Mouse (Mus musculus): Measurements from ENCODE around the gene Supt3. TPM values are rescaled to one million over a fixed set of nuclear protein-coding genes. Genes with fewer than 3 reads are reported as not detected.

Gene Supt3
- polyA plus RNA-seq, 1 experiment from 2014 or later, result 6.2 TPM

DNA sequence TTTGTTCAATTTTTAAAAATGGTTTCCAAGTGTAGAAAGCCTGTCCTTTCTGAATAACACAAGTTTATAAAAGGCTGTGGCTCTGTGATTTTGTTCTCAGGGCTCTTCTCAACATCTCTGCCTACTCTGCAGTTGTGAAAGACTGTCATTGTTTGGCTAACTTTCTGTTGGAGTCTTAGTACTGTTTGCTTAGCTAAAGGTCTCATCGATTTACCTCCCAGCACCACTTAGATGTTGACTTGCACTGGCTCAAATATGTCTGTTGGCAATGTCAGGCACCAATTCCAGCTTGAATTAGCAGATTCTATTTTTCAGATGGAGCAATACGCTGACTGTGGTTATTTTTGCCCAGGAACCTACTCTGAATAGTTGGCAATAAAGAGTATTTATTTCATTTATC, 233.5 kb downstream of the Supt3 start:
- Histone ChIP-seq H3K36me3 (ENCODE audit: control insufficient read depth, insufficient read depth) (no peaks in the 10 kb centered on the region), H3K9ac (ENCODE audit: low read depth, low read length) (no peak overlapping the region), H3K4me3 (ENCODE audit: low read depth, low read length) (no peak overlapping the region), H3K27ac (ENCODE audit: low read length) (no peak overlapping the region), H3K4me1 (ENCODE audit: control insufficient read depth, low read depth, low read length) (no peaks in the 10 kb centered on the region), H3K4me2 (ENCODE audit: low read depth, low read length) (no peak overlapping the region), H3K9me3 (replicated peaks; ENCODE audit: control insufficient read depth, low read length) (no peaks in the 10 kb centered on the region), H3K27me3 (ENCODE audit: control insufficient read depth, insufficient read depth, low read depth, low read length) (no peaks in the 10 kb centered on the region)
- WGBS (ENCODE audit: insufficient replicate concordance), result 61% methylated on average over 2 of the region's 2 CpGs
- ATAC-seq (ENCODE audit: low read depth), result peak; percentile 58; the same call in 1 of the 2 replicates

DNA sequence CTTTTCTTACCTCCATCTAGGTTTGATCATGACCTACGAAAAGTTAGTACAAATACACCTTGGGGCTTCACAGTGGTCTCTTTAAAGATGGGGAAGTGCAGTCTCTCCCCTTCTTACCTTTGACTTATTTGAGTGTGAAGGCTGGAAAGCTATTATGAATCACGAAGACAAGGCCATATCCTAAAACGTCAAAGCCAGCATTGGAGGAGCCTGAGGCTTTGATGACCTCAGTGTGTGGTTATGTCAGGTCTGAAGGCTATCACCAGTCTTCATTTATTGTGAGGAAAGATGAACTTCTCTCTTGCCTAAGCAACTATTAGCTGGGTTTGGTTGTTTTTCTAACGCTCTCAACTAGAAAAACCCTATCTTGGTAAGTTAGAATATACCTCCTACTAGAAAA, 239.8 kb downstream of the Supt3 start:
- Histone ChIP-seq H3K27ac (ENCODE audit: low read length) (no peak overlapping the region), H3K4me3 (ENCODE audit: low read depth, low read length) (no peak overlapping the region), H3K4me1 (ENCODE audit: control insufficient read depth, low read depth, low read length) (no peaks in the 10 kb centered on the region), H3K4me2 (ENCODE audit: low read depth, low read length) (no peak overlapping the region), H3K9me3 (replicated peaks; ENCODE audit: control insufficient read depth, low read length) (no peaks in the 10 kb centered on the region), H3K36me3 (ENCODE audit: control insufficient read depth, insufficient read depth) (no peaks in the 10 kb centered on the region), H3K27me3 (ENCODE audit: control insufficient read depth, insufficient read depth, low read depth, low read length) (no peaks in the 10 kb centered on the region), H3K9ac (ENCODE audit: low read depth, low read length) (no peak overlapping the region)
- WGBS (ENCODE audit: insufficient replicate concordance), result 57% methylated on average over 4 of the region's 4 CpGs
- no peak for ATAC-seq (ENCODE audit: low read depth)

DNA sequence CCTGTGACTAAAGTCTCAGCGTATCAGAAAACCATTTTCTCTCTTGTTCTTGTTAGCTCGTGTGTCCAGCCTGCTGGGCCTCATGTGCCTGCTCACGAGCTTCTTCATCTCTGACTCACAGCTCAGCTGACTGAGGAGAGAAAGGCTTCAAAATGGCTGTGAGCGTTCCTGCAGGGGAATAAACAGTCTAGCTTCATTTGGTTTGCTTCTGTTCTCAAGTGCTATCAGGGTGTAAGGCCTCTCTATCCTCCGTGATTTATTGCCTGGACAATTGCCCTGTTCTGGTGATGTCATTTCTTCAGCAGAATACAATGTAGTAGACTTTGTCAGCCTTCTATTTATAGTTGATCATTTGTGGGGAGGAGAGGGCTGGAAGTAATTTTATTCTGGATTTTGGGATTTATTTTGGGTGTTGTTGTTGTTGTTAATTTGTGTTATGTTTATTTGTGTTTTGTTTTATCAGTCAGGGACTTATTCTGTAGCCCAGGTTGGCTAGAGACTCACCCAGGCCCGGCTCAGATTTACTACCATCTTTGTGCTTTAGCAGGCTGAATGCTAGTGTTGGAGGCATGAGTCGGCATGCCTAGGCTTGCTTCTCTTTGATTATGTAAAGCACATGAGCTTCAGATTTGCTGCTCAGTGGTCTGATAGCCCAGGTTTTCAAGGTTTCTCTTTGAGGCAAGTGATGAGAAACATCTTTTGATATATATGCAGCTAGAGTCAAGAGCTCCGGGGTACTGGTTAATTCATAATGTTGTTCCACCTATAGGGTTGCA, 243.4 kb downstream of the Supt3 start:
- Histone ChIP-seq H3K9ac (ENCODE audit: low read depth, low read length) (no peak overlapping the region), H3K4me2 (ENCODE audit: low read depth, low read length) (no peak overlapping the region), H3K4me1 (ENCODE audit: control insufficient read depth, low read depth, low read length) (no peaks in the 10 kb centered on the region), H3K36me3 (ENCODE audit: control insufficient read depth, insufficient read depth) (no peaks in the 10 kb centered on the region), H3K4me3 (ENCODE audit: low read depth, low read length) (no peak overlapping the region), H3K27me3 (ENCODE audit: control insufficient read depth, insufficient read depth, low read depth, low read length) (no peaks in the 10 kb centered on the region), H3K27ac (ENCODE audit: low read length) (no peak overlapping the region), H3K9me3 (replicated peaks; ENCODE audit: control insufficient read depth, low read length) (no peaks in the 10 kb centered on the region)
- ATAC-seq (ENCODE audit: low read depth), result no peak
- 62% methylated on average over 8 of the region's 8 CpGs for WGBS (ENCODE audit: insufficient replicate concordance)

DNA sequence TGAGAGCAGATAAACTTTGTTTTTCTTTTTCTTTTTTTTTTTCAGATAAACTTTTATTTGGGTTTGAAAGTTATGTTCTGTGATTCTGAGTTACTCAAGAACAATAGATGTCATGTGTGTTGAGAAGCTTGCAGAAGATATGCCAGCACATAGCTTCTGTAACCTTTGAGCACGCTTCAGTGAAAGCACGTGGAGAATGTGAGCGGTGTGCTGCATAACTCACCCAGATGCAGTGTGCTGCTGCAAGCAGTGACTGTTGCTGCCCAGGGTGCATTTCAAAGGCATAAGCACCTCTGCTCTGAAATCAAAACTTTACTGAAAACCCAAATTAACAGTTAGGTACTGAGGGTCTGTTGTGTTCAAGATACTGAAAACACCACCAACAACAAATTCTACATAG, 251.5 kb downstream of the Supt3 start:
- no peak for ATAC-seq (ENCODE audit: low read depth)
- Histone ChIP-seq H3K4me1 (ENCODE audit: control insufficient read depth, low read depth, low read length) (no peaks in the 10 kb centered on the region), H3K9ac (ENCODE audit: low read depth, low read length) (no peak overlapping the region), H3K4me3 (ENCODE audit: low read depth, low read length) (no peak overlapping the region), H3K4me2 (ENCODE audit: low read depth, low read length) (no peak overlapping the region), H3K9me3 (replicated peaks; ENCODE audit: control insufficient read depth, low read length) (no peaks in the 10 kb centered on the region), H3K27ac (ENCODE audit: low read length) (no peak overlapping the region), H3K27me3 (ENCODE audit: control insufficient read depth, insufficient read depth, low read depth, low read length) (no peaks in the 10 kb centered on the region), H3K36me3 (ENCODE audit: control insufficient read depth, insufficient read depth) (no peaks in the 10 kb centered on the region)
- 74% methylated on average over 3 of the region's 3 CpGs for WGBS (ENCODE audit: insufficient replicate concordance)

DNA sequence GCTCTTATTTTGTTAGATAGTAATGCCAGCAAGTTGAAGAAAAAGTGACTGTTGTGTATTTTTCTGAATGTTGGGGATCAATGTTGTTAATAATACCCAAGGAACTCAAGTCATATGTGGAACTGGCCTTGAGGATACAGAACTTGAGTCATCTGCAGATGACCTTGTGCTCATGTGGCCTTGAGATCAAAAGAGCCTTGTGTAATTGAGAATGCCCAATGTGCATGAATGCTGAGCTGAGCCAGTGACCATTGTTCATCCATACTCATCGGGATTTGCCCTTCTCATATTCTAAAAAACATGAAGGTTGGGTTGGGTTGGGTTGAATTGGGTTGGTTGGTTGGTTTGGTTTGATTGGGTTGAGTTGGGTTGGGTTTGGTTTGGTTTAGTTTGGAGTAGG, 252.2 kb downstream of the Supt3 start:
- Histone ChIP-seq H3K27me3 (ENCODE audit: control insufficient read depth, insufficient read depth, low read depth, low read length) (no peaks in the 10 kb centered on the region), H3K9me3 (replicated peaks; ENCODE audit: control insufficient read depth, low read length) (no peaks in the 10 kb centered on the region), H3K4me3 (ENCODE audit: low read depth, low read length) (no peak overlapping the region), H3K36me3 (ENCODE audit: control insufficient read depth, insufficient read depth) (no peaks in the 10 kb centered on the region), H3K9ac (ENCODE audit: low read depth, low read length) (no peak overlapping the region), H3K4me1 (ENCODE audit: control insufficient read depth, low read depth, low read length) (no peaks in the 10 kb centered on the region), H3K4me2 (ENCODE audit: low read depth, low read length) (no peak overlapping the region), H3K27ac (ENCODE audit: low read length) (no peak overlapping the region)
- ATAC-seq (ENCODE audit: low read depth), result no peak
- 65% methylated on average over 1 of the region's 1 CpGs for WGBS (ENCODE audit: insufficient replicate concordance)

DNA sequence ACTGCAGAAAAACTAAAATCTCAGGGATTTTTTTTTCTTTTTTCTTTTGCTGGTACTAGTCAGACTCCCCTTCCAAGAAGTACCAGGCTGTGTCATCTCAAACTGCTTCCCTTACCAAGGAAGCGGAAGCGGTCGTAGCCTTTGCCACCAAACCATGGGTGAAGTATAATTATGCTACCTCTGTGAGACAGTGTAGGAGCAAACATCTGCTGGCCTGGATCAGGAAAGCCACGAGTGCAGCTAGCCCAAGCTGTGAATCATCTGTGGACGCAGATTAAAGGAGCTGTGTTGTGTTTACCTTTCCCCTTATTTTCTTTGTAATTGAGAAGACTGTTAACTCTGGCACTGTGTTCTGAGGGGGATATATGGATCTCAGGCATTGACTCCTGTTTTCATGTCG, 255.3 kb downstream of the Supt3 start:
- no peak overlapping the region for H3K4me3 ChIP-seq (ENCODE audit: low read depth, low read length)
- H3K9me3 ChIP-seq (replicated peaks; ENCODE audit: control insufficient read depth, low read length), result no peaks in the 10 kb centered on the region
- no peaks in the 10 kb centered on the region for H3K36me3 ChIP-seq (ENCODE audit: control insufficient read depth, insufficient read depth)
- H3K27ac ChIP-seq (ENCODE audit: low read length), result no peak overlapping the region
- no peak overlapping the region for H3K4me2 ChIP-seq (ENCODE audit: low read depth, low read length)
- no peak for ATAC-seq (ENCODE audit: low read depth)
- no peaks in the 10 kb centered on the region for H3K27me3 ChIP-seq (ENCODE audit: control insufficient read depth, insufficient read depth, low read depth, low read length)
- no peak overlapping the region for H3K9ac ChIP-seq (ENCODE audit: low read depth, low read length)
- H3K4me1 ChIP-seq (ENCODE audit: control insufficient read depth, low read depth, low read length), result no peaks in the 10 kb centered on the region
- 61% methylated on average over 6 of the region's 6 CpGs for WGBS (ENCODE audit: insufficient replicate concordance)

DNA sequence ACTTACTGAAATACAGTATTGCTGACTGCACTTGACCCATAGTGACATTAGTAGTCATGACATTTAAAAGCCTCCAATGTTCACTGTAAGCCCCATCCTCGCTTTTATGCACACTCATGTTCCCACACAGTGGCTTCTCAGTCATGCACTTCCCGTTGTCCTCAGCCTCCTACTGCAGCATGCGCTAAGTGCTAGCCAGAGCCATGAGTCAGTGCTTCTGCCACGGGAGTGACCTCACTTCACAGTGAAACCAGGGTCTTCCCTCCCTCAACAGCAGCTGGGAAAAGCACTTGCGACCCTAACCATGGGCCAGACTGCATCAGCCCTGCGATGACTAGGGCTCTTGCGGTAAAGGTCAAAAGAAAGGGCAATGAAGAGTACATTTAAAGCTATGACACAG, 256.7 kb downstream of the Supt3 start:
- Histone ChIP-seq H3K4me2 (ENCODE audit: low read depth, low read length) (no peak overlapping the region), H3K4me3 (ENCODE audit: low read depth, low read length) (no peak overlapping the region), H3K9me3 (replicated peaks; ENCODE audit: control insufficient read depth, low read length) (no peaks in the 10 kb centered on the region), H3K4me1 (ENCODE audit: control insufficient read depth, low read depth, low read length) (no peaks in the 10 kb centered on the region), H3K27me3 (ENCODE audit: control insufficient read depth, insufficient read depth, low read depth, low read length) (no peaks in the 10 kb centered on the region), H3K36me3 (ENCODE audit: control insufficient read depth, insufficient read depth) (no peaks in the 10 kb centered on the region), H3K27ac (ENCODE audit: low read length) (no peak overlapping the region), H3K9ac (ENCODE audit: low read depth, low read length) (no peak overlapping the region)
- ATAC-seq (ENCODE audit: low read depth), result 0 out of 2 replicates have a peak, but pooled peaks have one; percentile 37
- 64% methylated on average over 7 of the region's 7 CpGs for WGBS (ENCODE audit: insufficient replicate concordance)

DNA sequence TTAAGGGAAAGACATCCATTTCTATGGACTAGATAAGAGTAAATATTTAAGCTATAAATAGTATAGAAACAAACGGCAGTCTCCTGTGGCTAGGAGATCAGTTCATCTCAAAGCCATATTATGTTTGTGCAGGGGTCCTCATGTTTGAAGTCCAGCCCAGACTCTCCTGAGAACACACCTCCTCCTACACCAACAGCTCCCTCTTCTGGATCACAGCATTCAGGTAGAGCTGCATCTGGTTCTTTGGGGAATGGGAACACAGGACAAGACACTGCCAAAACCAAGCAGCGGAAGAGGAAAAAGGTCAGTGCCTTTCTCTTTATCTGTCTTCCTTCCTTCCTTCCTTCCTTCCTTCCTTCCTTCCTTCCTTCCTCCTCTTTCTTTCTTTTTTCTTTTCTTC, 264.1 kb downstream of the Supt3 start:
- no peak overlapping the region for H3K9ac ChIP-seq (ENCODE audit: low read depth, low read length)
- no peak overlapping the region for H3K4me2 ChIP-seq (ENCODE audit: low read depth, low read length)
- no peak overlapping the region for H3K27ac ChIP-seq (ENCODE audit: low read length)
- no peak for ATAC-seq (ENCODE audit: low read depth)
- H3K4me1 ChIP-seq (ENCODE audit: control insufficient read depth, low read depth, low read length), result no peaks in the 10 kb centered on the region
- no peaks in the 10 kb centered on the region for H3K36me3 ChIP-seq (ENCODE audit: control insufficient read depth, insufficient read depth)
- no peak overlapping the region for H3K4me3 ChIP-seq (ENCODE audit: low read depth, low read length)
- no peaks in the 10 kb centered on the region for H3K9me3 ChIP-seq (replicated peaks; ENCODE audit: control insufficient read depth, low read length)
- no peaks in the 10 kb centered on the region for H3K27me3 ChIP-seq (ENCODE audit: control insufficient read depth, insufficient read depth, low read depth, low read length)
- WGBS (ENCODE audit: insufficient replicate concordance), result 70% methylated on average over 2 of the region's 2 CpGs

DNA sequence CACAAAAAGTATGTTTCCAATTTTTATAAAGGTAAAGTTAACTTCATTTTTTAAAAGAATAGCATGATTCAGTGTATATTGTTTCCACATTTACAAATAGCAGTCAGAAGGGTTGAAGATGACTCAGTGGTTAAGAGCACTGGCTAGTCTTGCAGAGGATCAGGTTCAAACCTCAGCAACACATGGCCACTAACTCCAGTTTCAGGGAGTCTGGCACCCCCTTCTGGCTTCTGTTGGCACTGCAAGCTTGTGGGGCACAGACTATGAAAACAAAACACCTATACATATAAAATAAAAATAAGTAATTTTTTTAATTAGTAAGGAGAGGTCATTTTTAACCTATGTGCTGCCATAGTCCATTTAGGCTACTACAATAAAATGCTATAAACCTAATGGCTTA, 268.9 kb downstream of the Supt3 start:
- Histone ChIP-seq H3K27me3 (ENCODE audit: control insufficient read depth, insufficient read depth, low read depth, low read length) (no peaks in the 10 kb centered on the region), H3K36me3 (ENCODE audit: control insufficient read depth, insufficient read depth) (no peaks in the 10 kb centered on the region), H3K4me2 (ENCODE audit: low read depth, low read length) (no peak overlapping the region), H3K4me1 (ENCODE audit: control insufficient read depth, low read depth, low read length) (no peaks in the 10 kb centered on the region), H3K9ac (ENCODE audit: low read depth, low read length) (no peak overlapping the region), H3K9me3 (replicated peaks; ENCODE audit: control insufficient read depth, low read length) (no peaks in the 10 kb centered on the region), H3K4me3 (ENCODE audit: low read depth, low read length) (no peak overlapping the region), H3K27ac (ENCODE audit: low read length) (no peak overlapping the region)
- no peak for ATAC-seq (ENCODE audit: low read depth)
